Mouse (Mus musculus) embryonic facial prominence, embryonic 14.5 days (tissue): Measurements from ENCODE around the gene Shank2. TPM values are rescaled to one million over a fixed set of nuclear protein-coding genes. Genes with fewer than 3 reads are reported as not detected.

Experiments used
- ATAC-seq: fragments of 200-750 bp; cut with Nextera tagmentation; 2 replicates; pipeline ENCODE4 v1.8.0; 2017; ENCODE audit warnings: low read depth, moderate number of reproducible peaks, moderate TSS enrichment
- DNase-seq: peaks from one replicate; pipeline ENCODE4 v3.0.0-alpha.2; 2015; ENCODE audit warnings: low spot score
- H3K27ac ChIP-seq: fragments of 300-500 bp; sonication (generic); replicated peaks from 2 replicates; pipeline ENCODE4 v1.5.1; 2014; ENCODE audit warnings: low read depth, mild to moderate bottlenecking, low read length, moderate library complexity
- H3K27me3 ChIP-seq: fragments of 300-500 bp; sonication (generic); replicated peaks from 2 replicates; pipeline ENCODE4 v1.6.1; 2014; ENCODE audit warnings: low read length; ENCODE audit not compliant: control insufficient read depth, insufficient read depth
- H3K36me3 ChIP-seq: fragments of 300-500 bp; sonication (generic); 2 replicates; pipeline ENCODE4 v1.6.1; 2014; ENCODE audit warnings: low read length, mixed read lengths; ENCODE audit not compliant: control insufficient read depth, insufficient read depth
- H3K4me1 ChIP-seq: fragments of 300-500 bp; sonication (generic); 2 replicates; pipeline ENCODE4 v1.6.1; 2014; ENCODE audit warnings: antibody characterized with exemption, low read length; ENCODE audit not compliant: control insufficient read depth, insufficient read depth
- H3K4me2 ChIP-seq: fragments of 300-500 bp; sonication (generic); 2 replicates; pipeline ENCODE4 v1.6.1; 2014; ENCODE audit warnings: low read depth, mild to moderate bottlenecking, low read length, moderate library complexity, mixed read lengths
- H3K4me3 ChIP-seq: fragments of 300-500 bp; sonication (generic); 2 replicates; pipeline ENCODE4 v1.5.1; 2014; ENCODE audit warnings: low read depth, mild to moderate bottlenecking, low read length
- H3K9ac ChIP-seq: fragments of 300-500 bp; sonication (generic); 2 replicates; pipeline ENCODE4 v1.6.1; 2014; ENCODE audit warnings: low read depth, mild to moderate bottlenecking, low read length, moderate library complexity, mixed read lengths
- H3K9me3 ChIP-seq: fragments of 300-500 bp; sonication (generic); 2 replicates; pipeline ENCODE4 v1.6.1; 2016; ENCODE audit warnings: low read length; ENCODE audit not compliant: control insufficient read depth
- WGBS: fragments of 180-500 bp; shearing (Covaris S2); extraction: QIAGEN DNeasy Blood & Tissue Kit; methylation state at CpG from one replicate; pipeline ENCODE4 v1.1.7; 2014; 5-methylcytosine and 5-hydroxymethylcytosine counted together
- polyA plus RNA-seq: library from polyadenylated mRNA; unstranded; fragments of >200 nt; fragmentation: Nextera tagmentation; extraction: Ambion mirVana; gene quantifications from 2 replicates; pipeline ENCODE4 v1.2.1, GENCODE M21; 2014

Shank2 gene
- polyA plus RNA-seq, 1 experiment from 2014 or later = 0.72 TPM

DNA sequence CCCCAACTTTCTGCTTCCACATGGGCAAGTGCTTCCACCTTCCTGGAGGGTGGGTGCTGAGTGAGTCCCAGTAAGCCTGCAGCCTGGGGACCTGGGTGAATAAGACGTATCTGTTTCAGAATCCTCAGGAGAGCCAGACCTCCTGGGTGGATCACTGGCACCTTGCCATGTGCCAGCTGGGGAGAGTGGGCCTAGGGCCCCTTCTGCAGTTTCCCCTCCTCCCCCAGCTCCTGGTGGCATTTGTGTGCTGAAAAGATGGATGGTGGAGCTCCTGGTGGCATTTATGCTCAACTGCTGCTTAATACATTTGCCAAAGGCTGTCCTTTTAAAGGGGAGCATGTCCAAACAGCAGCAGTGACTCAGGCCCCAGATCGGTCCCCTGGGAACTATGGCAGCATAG, 364.4 kb downstream of the Shank2 start:
- WGBS = 89% methylated on average over 2 of the region's 2 CpGs

DNA sequence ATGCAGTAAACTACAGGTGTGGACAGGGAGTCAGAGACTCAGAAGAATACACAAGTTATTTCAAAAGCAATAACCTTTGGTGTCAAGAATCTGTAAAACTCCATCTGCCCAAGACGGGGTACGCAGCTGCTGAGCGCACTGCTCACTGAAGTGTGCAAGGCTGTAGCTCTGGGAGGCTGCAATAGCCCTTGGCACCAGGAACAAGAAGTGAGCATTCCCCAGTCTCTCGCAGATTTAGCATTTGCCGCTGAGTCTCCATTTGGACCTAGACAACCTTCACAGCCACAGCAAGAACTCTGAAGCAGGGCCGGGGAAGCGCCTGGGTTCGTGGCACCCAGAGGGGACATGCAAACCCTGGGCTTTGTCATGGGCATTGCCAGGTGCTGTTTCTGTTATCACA, 371.3 kb downstream of the Shank2 start:
- no peaks in the 10 kb centered on the region for H3K4me1 ChIP-seq
- no peak for ATAC-seq

More for the DNA sequence above, 364.4 kb downstream of the Shank2 start:
- Histone ChIP-seq H3K9me3 (0 out of 2 replicates have a peak, but pooled peaks cover 4% of the 10 kb centered on the region), H3K4me1 (no peaks in the 10 kb centered on the region), H3K4me3 (no peak overlapping the region), H3K36me3 (no peaks in the 10 kb centered on the region), H3K27ac (no peak overlapping the region), H3K4me2 (no peak overlapping the region), H3K9ac (no peak overlapping the region), H3K27me3 (no peaks in the 10 kb centered on the region)
- ATAC-seq = no peak
- DNase-seq = no peak

DNA sequence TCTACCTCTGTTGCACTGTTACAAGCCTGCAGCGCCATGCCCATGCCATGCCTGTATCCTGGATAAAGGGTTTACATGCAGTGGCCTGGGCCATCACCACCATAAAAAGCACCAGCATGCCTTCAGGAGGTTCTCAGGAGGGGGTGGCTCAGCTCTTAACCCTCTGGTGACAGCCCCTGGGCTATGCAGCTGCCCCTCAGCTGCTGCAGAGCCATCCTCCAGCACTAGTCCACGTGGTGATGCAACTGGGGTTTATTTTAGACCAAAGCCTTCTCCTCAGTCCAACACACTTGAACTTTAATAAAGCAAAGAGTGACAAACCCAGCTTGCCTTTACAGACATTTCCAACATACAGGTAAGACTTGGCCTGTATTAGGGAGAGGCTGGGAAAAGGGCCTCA, 373.8 kb downstream of the Shank2 start:
- H3K36me3 ChIP-seq = no peaks in the 10 kb centered on the region
- ATAC-seq = no peak
- H3K9ac ChIP-seq = no peak overlapping the region
- H3K27ac ChIP-seq = no peak overlapping the region
- no peaks in the 10 kb centered on the region for H3K27me3 ChIP-seq
- WGBS = 83% methylated on average over 2 of the region's 2 CpGs
- H3K9me3 ChIP-seq = no peaks in the 10 kb centered on the region
- no peak overlapping the region for H3K4me3 ChIP-seq
- H3K4me1 ChIP-seq = no peaks in the 10 kb centered on the region
- no peak for DNase-seq
- H3K4me2 ChIP-seq = no peak overlapping the region

More for the DNA sequence above, 371.3 kb downstream of the Shank2 start:
- 89% methylated on average over 8 of the region's 8 CpGs for WGBS
- Histone ChIP-seq H3K9ac (no peak overlapping the region), H3K9me3 (no peaks in the 10 kb centered on the region), H3K4me3 (no peak overlapping the region), H3K4me2 (no peak overlapping the region), H3K36me3 (no peaks in the 10 kb centered on the region), H3K27ac (no peak overlapping the region), H3K27me3 (no peaks in the 10 kb centered on the region)
- no peak for DNase-seq

DNA sequence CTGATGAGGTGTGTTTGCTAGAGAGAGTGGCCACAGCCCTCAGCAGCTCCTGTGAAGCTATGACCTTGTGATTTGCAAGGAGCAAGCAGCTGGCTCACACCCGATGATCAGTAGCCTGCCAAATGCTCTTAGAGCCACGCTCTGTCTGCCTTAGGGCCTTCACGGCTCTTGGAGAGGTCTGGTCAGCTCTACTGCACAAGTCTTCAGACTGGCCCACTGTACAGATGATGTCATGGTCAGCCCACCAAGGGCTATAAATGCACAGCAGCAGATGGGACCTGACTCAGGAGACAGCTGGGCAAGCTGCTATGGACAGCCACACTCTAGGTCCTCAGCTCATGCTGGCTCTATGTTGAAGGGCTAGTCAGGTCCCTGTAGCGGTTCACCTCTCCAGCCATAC, 376.5 kb downstream of the Shank2 start:
- Histone ChIP-seq H3K27ac (no peak overlapping the region), H3K9me3 (no peaks in the 10 kb centered on the region), H3K27me3 (no peaks in the 10 kb centered on the region), H3K4me2 (no peak overlapping the region), H3K36me3 (no peaks in the 10 kb centered on the region), H3K9ac (no peak overlapping the region), H3K4me3 (no peak overlapping the region), H3K4me1 (no peaks in the 10 kb centered on the region)
- no peak for ATAC-seq
- 74% methylated on average over 4 of the region's 4 CpGs for WGBS
- no peak for DNase-seq

DNA sequence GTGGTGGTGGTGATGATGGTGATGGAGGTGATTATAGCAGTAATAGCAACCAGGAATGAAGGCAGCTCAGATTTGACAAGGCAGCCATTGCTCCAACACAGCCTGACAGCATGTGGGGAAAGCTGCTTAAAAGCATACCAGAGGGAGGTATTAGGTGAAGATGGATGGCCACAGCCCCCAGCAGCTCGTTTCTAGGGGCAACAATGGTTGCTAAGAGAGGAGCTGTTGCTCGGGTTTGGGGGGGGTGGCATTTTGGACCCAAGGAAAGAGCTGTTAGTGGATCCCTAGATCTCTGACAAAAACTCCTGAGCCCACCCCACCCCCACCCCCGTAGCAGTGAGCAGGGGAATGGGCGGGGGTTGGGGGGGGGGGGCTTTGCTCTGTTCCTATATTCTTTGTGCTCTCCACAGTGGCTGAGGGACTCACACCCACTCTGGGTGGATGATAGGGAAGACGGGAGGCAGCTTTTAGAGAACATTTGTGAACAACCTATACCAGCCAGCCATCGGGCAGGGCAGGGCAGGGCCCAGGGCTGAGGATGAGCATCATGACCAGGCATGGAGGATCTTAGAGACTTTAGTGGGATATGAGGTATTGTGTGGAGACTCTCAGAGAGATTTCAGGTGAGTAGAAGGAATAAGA, 377.6 kb downstream of the Shank2 start:
- Histone ChIP-seq H3K27ac (no peak overlapping the region), H3K9me3 (no peaks in the 10 kb centered on the region), H3K4me3 (no peak overlapping the region), H3K9ac (no peak overlapping the region), H3K4me2 (no peak overlapping the region), H3K4me1 (no peaks in the 10 kb centered on the region), H3K27me3 (no peaks in the 10 kb centered on the region), H3K36me3 (no peaks in the 10 kb centered on the region)
- WGBS = 45% methylated on average over 4 of the region's 6 CpGs
- DNase-seq (no peak), ATAC-seq (no peak)

DNA sequence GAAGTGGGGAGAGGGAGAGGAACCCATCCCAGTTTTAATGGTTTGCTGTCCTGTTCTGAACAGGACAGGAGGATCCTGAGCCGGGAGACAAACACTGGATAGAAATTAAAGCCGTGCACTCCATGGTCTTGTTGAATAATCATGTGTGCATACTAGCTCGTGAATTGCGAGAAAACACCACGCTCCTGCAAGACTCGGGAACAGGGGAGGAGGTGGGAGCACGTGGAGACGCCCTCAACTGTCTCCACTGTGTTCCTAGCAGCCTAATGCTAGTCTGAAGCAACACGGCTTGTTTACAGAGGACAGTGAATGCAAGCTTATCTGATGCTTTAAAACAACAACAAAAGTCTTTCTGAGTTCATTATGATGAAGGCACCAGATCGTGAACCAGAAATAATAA, 379.9 kb downstream of the Shank2 start:
- ATAC-seq = no peak
- no peak overlapping the region for H3K4me3 ChIP-seq
- no peak overlapping the region for H3K9ac ChIP-seq
- H3K27ac ChIP-seq = no peak overlapping the region
- H3K4me1 ChIP-seq = no peaks in the 10 kb centered on the region
- 77% methylated on average over 10 of the region's 10 CpGs for WGBS
- no peaks in the 10 kb centered on the region for H3K36me3 ChIP-seq
- no peaks in the 10 kb centered on the region for H3K9me3 ChIP-seq
- H3K27me3 ChIP-seq = no peaks in the 10 kb centered on the region
- H3K4me2 ChIP-seq = no peak overlapping the region
- no peak for DNase-seq

DNA sequence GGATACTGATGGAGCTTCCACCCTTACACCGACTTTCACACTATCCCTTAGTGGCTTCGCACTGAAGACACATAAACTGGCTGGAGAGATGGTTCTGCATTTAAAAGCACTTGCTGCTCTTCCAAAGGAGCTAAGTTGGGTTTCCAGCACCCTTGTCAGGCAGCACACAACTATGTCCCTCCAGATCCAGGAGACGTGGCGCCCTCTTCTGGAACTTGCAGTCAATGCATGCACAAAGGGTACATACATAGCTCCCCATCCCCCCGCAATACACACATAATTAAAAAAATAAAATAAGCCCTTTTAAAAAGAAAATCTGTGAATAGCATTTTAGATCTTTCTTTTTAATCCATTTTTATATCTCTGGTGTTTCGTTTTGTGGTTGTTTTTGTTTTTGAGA, 385.8 kb downstream of the Shank2 start:
- no peak overlapping the region for H3K27ac ChIP-seq
- ATAC-seq (no peak), DNase-seq (no peak)
- H3K36me3 ChIP-seq = no peaks in the 10 kb centered on the region
- H3K4me1 ChIP-seq = no peaks in the 10 kb centered on the region
- no peaks in the 10 kb centered on the region for H3K27me3 ChIP-seq
- WGBS = 86% methylated on average over 6 of the region's 6 CpGs
- no peak overlapping the region for H3K4me2 ChIP-seq
- H3K4me3 ChIP-seq = no peak overlapping the region
- H3K9me3 ChIP-seq = no peaks in the 10 kb centered on the region
- H3K9ac ChIP-seq = no peak overlapping the region

DNA sequence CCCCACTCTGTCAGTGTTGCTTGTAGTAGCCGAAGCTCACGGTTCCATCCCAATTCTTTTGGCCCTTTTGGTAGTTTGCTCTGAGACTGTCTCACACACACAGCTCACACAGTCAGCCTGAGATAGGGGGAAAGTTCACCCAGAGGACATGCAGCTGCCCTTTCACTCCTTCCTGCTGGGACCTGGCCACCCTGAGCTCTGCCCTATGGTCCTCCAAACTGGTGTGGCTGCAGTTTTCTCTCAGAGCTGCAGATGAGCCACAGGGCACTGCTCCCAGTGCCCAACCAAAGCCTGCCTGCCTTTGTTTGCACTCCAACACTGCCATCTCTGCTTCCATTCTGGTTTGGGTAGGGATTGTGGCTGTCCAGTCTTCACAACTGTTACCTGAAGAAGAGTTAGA, 388.0 kb downstream of the Shank2 start:
- no peak overlapping the region for H3K27ac ChIP-seq
- H3K27me3 ChIP-seq = no peaks in the 10 kb centered on the region
- DNase-seq (no peak), ATAC-seq (no peak)
- H3K4me3 ChIP-seq = no peak overlapping the region
- 89% methylated on average over 2 of the region's 2 CpGs for WGBS
- no peaks in the 10 kb centered on the region for H3K36me3 ChIP-seq
- H3K9ac ChIP-seq = no peak overlapping the region
- no peak overlapping the region for H3K4me2 ChIP-seq
- no peaks in the 10 kb centered on the region for H3K4me1 ChIP-seq
- no peaks in the 10 kb centered on the region for H3K9me3 ChIP-seq

DNA sequence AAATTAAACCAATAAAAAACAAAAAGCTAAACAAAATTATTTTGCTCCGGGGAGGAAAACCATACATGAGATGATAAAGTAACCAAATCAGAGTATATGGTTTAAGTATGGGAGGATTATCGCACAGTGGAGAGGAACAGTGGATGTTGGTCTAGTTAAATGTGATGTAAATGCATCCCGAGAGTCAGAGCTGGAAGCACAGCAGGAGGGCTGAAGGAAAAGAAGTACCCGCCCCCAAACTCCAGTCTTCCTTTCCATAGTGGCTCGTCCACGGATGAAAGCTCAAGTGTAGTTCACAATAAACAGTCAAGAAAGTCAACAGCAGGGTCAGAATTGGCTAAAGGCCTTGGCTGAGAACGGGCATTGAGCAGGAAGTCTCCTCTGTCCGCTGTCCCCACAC, 388.9 kb downstream of the Shank2 start:
- 53% methylated on average over 8 of the region's 8 CpGs for WGBS

More for the DNA sequence above, 388.9 kb downstream of the Shank2 start:
- Histone ChIP-seq H3K4me1 (no peaks in the 10 kb centered on the region), H3K9ac (no peak overlapping the region), H3K4me3 (no peak overlapping the region), H3K36me3 (no peaks in the 10 kb centered on the region), H3K27me3 (no peaks in the 10 kb centered on the region), H3K9me3 (no peaks in the 10 kb centered on the region), H3K4me2 (no peak overlapping the region), H3K27ac (no peak overlapping the region)
- DNase-seq (no peak), ATAC-seq (no peak)
